14 mouse cellular contexts compared by ENCODE assay signal in genomic region chr6:7768421-7768820, GRCm38 (mm10).
"Had no signal": no experiment of that assay in that cellular context is flagged by ENCODE, and none has a peak within 500 bp of the region (broad histone marks: within the 10 kb centered on the region; RNA-seq: fewer than 3 reads in every experiment).

No protein-coding gene starts in this region.

- H3K4me2 ChIP-seq: lung, embryonic 14.5 days; midbrain, embryonic 12.5 days; neural tube, embryonic 12.5 days; stomach, embryonic 15.5 days had no signal

- H3K4me3 ChIP-seq: midbrain, embryonic 10.5 days; midbrain, embryonic 12.5 days; neural tube, embryonic 12.5 days; stomach, embryonic 15.5 days had no signal

- H3K4me1 ChIP-seq: midbrain, embryonic 10.5 days; midbrain, embryonic 12.5 days; neural tube, embryonic 12.5 days; stomach, embryonic 15.5 days had no signal

- H3K9me3 ChIP-seq: midbrain, embryonic 10.5 days; midbrain, embryonic 12.5 days; neural tube, embryonic 12.5 days; stomach, embryonic 15.5 days had no signal

- DNase-seq: lung, adult 18-20 months; lung, embryonic 14.5 days; lung, postnatal 10 days; lung, postnatal 4 days; midbrain, embryonic 14.5 days; right cerebral cortex, postnatal 14 days; thymus, adult 2 months; thymus, postnatal 25 days; thymus, postnatal 4 days had no signal

- H3K27ac ChIP-seq: midbrain, embryonic 10.5 days; midbrain, embryonic 12.5 days; neural tube, embryonic 12.5 days; stomach, embryonic 15.5 days; stomach, postnatal 0 days had no signal

- H3K27me3 ChIP-seq: midbrain, embryonic 12.5 days; neural tube, embryonic 12.5 days; stomach, embryonic 15.5 days had no signal

- H3K36me3 ChIP-seq: midbrain, embryonic 10.5 days; midbrain, embryonic 12.5 days; neural tube, embryonic 12.5 days; stomach, embryonic 15.5 days had no signal

- H3K9ac ChIP-seq: lung, embryonic 14.5 days; midbrain, embryonic 12.5 days; neural tube, embryonic 12.5 days; stomach, embryonic 15.5 days had no signal
